Mouse (Mus musculus): ENCODE measurements around the gene Zbtb40.

Gene Zbtb40

GRCm38 (mm10) chr4:137048550-137049032 is at the start of gene Zbtb40:
Zbtb40 (minus strand) TSS chr4:137048801.
- DNase-seq (ENCODE audit: low spot score), result peak; percentile 83

- no peak for DNase-seq (ENCODE audit: low spot score)
Observed at GRCm38 (mm10) chr4:137097984-137098327, 49.4 kb upstream of the Zbtb40 start.

- DNase-seq (ENCODE audit: low spot score), result no peak
Observed at GRCm38 (mm10) chr4:137097246-137097983, 48.8 kb upstream of the Zbtb40 start.

GRCm38 (mm10) chr4:137096353-137096752 is 47.8 kb upstream of the Zbtb40 start:
- no peak for DNase-seq (ENCODE audit: low spot score)

GRCm38 (mm10) chr4:137085083-137085810 is 36.6 kb upstream of the Zbtb40 start:
- DNase-seq (ENCODE audit: low spot score), result no peak

GRCm38 (mm10) chr4:137082866-137083265 is 34.3 kb upstream of the Zbtb40 start:
- no peak for DNase-seq (ENCODE audit: low spot score)

GRCm38 (mm10) chr4:137081401-137081800 is 32.8 kb upstream of the Zbtb40 start:
- DNase-seq (ENCODE audit: low spot score), result no peak

- no peak for DNase-seq (ENCODE audit: low spot score)
Observed at GRCm38 (mm10) chr4:137077216-137077615, 28.6 kb upstream of the Zbtb40 start.

- no peak for DNase-seq (ENCODE audit: low spot score)
Observed at GRCm38 (mm10) chr4:137071204-137071603, 22.6 kb upstream of the Zbtb40 start.

- DNase-seq (ENCODE audit: low spot score), result no peak
Observed at GRCm38 (mm10) chr4:137068491-137068890, 19.9 kb upstream of the Zbtb40 start.

- DNase-seq (ENCODE audit: low spot score), result no peak
Observed at GRCm38 (mm10) chr4:137065846-137066245, 17.2 kb upstream of the Zbtb40 start.

GRCm38 (mm10) chr4:137054932-137055331 is 6.3 kb upstream of the Zbtb40 start:
- no peak for DNase-seq (ENCODE audit: low spot score)

GRCm38 (mm10) chr4:137053810-137054209 is 5.2 kb upstream of the Zbtb40 start:
- DNase-seq (ENCODE audit: low spot score), result no peak

- no peak for DNase-seq (ENCODE audit: low spot score)
Observed at GRCm38 (mm10) chr4:137047840-137048549, 606 bp downstream of the Zbtb40 start.

- DNase-seq (ENCODE audit: low spot score), result no peak
Observed at GRCm38 (mm10) chr4:137046110-137046509, 2.5 kb downstream of the Zbtb40 start.

- no peak for DNase-seq (ENCODE audit: low spot score)
Observed at GRCm38 (mm10) chr4:137044516-137044915, 4.1 kb downstream of the Zbtb40 start.

- DNase-seq (ENCODE audit: low spot score), result peak; percentile 18
Observed at GRCm38 (mm10) chr4:137043799-137044198, 4.8 kb downstream of the Zbtb40 start.

- no peak for DNase-seq (ENCODE audit: low spot score)
Observed at GRCm38 (mm10) chr4:137042039-137042438, 6.6 kb downstream of the Zbtb40 start.

GRCm38 (mm10) chr4:137041161-137041621 is 7.4 kb downstream of the Zbtb40 start:
- DNase-seq (ENCODE audit: low spot score), result no peak

- DNase-seq (ENCODE audit: low spot score), result no peak
Observed at GRCm38 (mm10) chr4:137039441-137039840, 9.2 kb downstream of the Zbtb40 start.

- no peak for DNase-seq (ENCODE audit: low spot score)
Observed at GRCm38 (mm10) chr4:137038501-137038900, 10.1 kb downstream of the Zbtb40 start.

- DNase-seq (ENCODE audit: low spot score), result no peak
Observed at GRCm38 (mm10) chr4:137038096-137038495, 10.5 kb downstream of the Zbtb40 start.

All from ovary, postnatal 14 days (tissue).